Mouse (Mus musculus) frontal cortex, postnatal 36 days (tissue): Measurements from ENCODE around the gene Astn2.

Experiments used
- DNase-seq, 2 experiments: peaks; one replicate each; pipeline ENCODE4 v3.0.0; 2022; ENCODE audit warnings: low spot score in 2 of 2

Gene Astn2

DNA sequence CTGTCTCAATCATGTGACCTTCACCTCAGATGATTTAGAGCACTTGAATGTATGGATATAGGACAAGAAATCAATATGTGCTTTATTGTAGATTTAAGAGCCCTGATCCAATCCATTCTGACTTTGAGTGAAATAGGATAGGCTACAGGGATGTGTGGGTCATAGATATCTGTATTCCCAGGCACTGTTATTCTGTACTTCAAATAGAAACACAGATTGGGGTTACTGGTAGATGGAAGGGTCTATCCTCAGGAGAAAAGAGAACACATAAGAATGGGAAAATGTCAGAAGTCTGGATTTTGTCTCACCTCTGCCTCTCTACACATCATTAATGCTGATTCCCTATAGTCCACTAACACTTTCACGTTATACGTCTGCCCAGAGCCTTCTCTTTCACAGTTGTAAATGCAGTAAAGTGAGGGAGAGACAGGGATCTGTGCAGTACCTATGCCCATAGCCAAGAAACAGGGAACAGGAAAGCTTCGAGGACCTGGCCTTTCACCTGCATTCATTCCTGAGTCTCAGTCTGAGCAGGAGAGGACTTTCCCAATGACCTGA is 981.3 kb downstream of the Astn2 start:
- no peak for DNase-seq

DNA sequence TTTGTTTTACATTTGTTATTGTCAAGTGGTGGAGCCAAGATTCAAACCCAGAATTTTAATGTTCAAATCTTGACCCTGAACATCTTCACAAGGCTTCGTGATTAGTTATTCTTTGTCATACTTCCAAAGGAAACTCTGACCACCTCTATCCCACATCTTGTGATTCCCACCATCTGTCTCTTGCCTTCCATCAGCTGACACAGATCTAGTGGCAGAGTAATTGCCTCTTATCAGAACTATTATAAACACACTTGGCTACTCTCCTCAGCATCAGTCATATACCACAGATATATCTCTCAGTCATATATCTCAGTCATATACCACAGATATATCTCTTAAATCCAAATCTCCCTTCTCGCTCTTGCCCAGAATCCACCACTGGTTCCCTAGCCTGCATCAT is 983.1 kb downstream of the Astn2 start:
- DNase-seq, result no peak

DNA sequence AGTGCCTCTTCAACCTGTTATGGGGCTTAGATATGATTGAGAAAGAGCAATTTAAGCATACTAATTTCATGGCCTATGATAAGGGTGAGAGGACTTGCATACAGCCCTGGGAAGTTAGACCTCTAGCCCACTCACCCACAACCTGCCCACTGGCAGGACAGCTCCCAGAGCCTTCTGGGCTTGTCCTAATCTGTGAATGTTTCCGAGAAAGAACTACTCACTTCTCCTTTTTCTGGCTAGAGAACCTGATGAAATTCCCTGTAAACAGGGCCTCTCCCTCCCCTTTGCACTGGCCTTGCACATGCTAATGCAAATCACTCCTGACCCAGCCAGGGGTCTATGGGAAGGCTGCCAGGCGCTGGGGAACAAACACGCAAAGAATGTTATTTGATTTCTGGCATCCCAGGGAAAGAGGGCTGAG is 983.9 kb downstream of the Astn2 start:
- DNase-seq, result no peak

DNA sequence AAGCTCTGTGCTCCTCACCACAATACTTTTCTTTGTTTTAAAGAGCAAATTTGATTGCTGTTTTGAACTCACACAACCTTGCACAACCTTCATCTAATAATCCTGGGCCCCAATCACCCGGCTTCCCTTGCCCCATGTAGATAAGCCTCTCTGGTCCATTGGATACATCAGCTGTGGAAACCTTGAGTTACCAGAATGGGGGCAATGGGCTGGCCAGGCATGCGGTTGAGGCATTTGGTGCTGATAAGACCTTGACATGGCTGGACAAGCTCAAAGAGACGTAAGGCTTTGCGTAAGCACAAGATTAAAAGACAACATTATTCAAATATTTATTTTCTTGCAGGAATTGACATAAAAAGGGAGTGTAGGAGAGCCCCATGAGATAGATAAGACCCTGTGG is 988.9 kb downstream of the Astn2 start:
- no peak for DNase-seq

DNA sequence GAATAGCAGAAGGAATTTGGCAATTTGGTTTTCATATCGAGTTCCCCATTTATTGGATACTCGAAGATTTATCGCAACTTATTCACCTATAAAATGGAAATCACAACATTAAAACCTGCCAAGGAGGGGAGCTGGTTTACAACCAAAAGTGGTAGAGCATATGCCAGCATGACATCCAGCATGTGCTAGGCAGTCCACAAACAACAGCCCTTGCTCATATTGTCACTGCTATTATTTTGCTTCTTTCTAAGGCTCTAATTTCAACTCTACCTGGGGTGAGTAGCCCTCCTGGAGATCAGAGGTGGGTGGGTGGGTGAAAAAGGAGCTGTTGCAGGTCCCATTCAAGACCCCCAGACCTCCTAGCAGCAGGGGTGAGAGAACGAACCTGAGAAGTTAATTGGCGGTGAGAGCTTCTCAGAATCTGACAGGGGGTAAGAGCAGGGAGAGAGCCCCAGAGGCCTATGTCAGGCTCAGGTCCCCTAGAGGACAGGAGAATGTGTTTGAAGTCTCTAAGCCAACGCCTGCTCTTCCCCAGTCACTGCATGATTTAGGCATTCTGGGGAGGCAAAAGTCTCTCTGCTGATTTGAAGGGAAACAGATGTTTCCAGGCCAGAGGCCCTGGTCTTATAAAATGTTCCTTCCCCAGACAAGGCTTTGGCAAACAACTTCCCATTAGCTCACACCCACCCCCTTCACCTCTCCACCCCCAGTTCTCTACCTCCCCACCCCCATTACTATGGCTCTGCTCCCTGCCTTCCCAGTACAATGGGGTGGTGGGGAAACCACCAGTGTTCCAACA is 1001.4 kb downstream of the Astn2 start:
- no peak for DNase-seq

DNA sequence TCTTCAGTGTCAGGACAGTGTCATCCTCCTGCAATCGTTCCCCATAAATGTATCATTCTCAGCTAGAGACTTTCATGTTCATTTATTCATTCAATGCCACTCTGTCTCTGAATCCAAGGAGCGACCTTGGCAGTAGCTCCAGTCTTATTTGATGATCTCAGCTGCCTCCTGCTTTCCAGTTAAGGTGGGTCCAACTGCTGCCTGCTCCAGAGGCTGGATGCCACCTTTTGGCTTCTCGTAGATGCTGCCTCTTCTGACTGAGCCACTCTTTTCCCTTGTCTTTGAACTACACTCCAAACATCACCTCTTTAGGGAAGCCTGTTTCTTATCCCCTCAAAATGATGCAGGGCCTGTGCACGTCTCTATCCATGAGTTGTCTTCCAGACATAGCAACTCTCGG is 1002.1 kb downstream of the Astn2 start:
- no peak for DNase-seq

DNA sequence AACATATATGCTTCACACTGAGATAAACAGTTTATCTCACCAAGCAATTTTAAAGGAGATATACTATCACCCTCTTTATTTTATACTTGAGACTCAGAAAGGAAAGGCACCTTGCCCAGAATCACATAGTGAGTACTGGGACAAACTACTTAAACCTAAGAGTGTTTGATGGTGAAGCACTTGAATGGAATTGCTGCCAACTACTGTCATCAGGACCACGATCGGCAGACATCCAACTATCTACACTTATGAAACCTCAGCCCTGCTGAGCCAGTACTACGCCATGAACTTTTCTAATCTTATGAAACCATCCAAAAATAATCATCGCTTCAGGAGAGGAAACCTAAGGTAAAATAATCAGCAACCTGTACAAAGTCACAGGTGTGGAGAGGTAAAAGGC is 1005.0 kb downstream of the Astn2 start:
- DNase-seq, result no peak

DNA sequence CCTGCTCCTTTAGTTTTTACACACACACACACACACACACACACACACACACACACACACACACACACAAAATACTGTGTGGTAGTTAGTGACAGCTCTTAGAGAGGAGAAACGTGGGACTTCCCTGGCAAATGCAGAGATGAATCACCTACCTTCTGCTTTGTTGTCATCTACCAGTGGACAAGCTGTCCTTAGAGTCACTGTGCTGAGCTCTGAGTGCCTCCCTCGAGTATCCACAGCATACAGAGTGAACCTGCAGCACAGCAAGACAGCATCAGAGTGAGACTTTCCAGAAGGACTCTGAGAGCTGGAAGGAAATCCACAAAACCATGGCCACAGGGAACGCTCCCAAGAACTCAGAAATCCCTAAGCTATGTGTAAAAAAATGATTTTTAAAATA is 1007.6 kb downstream of the Astn2 start:
- DNase-seq, result no peak

DNA sequence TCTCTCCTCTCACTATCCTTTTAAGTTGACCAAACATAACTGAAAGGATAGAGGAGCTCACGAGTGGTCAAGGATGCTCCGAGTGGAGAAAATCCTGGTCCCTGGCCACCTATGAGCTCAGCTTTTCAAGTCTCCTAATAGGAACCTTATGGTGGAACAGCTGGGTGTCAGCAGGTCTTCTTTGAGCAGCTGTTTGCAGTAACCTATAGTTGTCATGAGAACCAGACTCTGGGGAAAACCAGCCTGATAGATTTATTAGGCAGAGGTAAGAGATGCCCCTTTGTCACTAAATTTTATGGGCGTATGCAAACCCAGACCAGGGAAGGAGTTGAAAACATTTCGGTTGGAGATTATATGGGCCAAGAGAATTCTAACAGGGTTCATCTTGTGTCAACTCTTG is 1013.4 kb downstream of the Astn2 start:
- DNase-seq, result no peak

DNA sequence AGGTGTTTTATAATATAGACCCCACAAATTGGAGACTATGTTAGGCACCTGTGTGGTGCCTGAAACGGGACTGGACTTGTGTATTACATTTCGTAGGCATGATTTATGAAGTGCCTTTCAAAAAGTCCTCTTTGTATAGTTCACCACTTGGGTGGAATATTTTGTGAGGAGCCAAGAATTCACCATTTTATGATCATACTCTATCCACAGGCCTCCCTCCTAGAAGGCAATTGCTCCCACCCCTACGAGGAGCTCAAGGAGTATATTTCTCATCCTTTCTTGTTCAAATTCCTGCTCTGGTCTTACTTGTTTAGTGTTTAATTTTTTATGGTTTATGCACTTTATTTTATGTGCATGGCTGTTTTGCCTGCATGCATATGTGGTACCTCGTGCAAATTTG is 1021.3 kb downstream of the Astn2 start:
- DNase-seq, result no peak

DNA sequence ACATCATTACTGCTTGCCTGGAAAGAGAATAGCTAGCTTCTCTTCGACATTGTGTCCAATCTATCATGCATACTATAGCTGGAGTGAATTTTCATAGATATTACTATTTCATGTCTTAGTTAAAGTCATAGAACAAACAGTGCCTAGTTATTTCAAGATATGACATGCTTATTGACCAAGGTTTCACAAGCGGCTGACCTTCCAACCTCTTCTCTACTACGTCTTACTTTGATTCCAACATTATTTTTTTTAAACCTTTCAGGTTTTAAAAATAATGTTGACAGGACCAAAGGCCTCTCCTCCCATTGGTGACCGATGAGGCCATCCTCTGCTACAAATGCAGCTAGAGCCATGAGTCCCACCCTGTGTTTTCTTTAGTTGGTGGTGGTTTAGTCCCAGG is 1025.0 kb downstream of the Astn2 start:
- DNase-seq, result no peak

DNA sequence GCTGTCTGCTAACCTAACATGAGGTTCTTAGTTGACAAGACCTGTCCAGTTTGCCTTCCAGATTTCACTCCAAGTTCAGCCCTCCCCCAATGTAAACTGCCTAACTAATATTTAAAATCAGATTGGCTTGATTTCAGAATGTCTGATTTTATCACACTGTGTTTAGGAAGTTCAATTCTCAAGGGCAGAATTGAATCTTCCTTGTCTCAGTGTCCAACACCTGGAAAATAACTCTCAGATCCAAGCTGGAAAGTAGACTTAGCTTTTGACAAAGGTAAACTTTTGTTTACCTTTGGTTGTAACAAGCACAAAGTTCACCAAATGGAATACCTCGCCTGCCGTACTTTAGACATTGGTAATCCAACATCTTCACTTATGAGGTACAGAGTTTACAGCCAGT is 1027.8 kb downstream of the Astn2 start:
- no peak for DNase-seq

DNA sequence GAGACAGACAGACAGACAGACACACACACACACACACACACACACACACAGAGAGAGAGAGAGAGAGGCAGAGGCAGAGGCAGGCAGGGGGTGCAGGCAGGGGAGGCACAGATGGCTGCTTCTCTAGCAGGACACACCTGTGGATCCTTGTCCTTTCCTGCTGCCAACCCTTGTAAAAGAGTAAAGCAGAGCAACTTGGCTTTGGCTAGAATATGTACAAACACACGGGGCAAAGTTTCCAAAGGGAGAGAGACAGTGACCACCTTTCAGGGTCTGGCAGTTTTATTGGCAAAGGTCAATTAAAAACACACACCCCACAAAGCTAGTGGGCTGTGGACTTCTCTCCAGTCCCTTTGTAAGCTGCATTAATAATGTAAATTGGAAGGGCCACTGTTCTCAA is 1030.6 kb downstream of the Astn2 start:
- DNase-seq, result no peak

DNA sequence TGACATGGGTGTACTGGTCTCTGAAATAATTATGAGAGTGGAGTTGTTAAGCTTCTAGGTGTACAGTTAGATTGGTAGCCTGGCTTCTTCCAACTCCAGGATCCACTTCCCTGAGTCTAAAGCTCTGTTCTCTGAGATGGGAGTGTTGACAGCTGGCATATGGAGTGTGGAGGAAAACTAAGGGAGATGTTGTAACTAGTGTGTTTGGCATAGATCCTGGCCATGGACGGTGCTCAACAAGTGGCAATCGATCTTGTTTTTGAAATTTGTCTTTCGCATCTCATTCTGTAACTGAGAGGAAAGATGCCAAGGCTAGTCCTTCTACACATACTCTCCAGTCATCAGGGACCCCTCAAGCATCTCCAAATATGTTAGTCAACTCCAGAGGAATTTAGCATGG is 1031.7 kb downstream of the Astn2 start:
- DNase-seq, result peak; percentile 3 to 5

DNA sequence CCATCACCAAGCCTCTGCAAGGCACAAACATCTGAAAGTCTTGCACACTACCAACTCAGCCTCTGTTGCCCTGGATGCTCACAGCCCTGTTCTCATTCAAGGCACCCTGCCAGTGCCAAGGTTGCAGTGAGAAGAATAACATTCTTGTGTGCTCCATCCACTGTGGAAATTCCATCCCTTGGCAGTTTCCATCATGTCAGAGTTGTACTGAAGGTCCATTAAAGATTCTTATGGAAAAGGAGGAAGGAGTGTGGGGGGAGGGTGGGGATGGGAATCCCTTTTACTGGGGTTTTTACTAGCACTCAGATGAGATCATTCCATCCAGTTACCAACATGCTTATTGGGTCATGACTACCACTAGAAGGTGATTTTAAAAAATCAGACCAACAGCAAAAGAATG is 1037.3 kb downstream of the Astn2 start:
- no peak for DNase-seq

DNA sequence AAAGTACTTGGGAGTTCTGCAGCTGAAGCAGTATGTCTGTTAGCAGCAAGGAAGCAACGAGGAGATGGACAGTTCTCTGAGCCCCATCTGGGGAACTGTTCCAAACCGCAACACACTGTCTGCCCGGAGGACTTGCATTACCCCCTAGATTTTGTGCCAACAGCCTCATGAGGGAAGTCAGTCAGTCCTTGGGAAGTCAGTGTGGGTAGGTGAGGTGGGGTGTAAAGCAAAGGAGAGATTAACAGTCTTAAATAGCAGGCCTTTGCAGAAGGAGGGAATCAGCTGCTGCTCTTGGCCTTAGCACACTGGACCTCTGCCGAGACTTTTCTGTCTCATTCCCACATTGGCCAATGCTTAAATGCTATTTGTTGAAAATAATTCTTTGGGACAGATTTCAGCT is 1049.8 kb downstream of the Astn2 start:
- DNase-seq, result no peak

DNA sequence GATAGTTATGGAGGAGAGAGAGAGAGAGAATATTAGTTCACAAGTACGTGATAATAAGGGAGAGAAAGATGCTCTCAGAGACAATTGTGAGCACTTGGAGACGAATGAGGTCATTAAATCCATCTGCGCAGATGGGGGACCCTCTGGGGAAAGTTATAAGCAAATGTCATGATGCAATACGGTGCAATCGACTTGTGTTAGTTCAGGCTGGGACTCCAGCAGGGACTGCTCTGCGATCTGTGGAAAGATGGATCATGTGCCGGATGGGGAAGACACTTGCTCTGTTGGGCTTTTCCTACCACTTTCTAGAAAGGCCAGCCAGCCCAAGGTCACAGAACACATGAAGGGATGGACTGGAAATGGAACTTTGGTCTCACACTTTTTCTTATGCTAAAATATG is 1053.9 kb downstream of the Astn2 start:
- DNase-seq, result no peak

DNA sequence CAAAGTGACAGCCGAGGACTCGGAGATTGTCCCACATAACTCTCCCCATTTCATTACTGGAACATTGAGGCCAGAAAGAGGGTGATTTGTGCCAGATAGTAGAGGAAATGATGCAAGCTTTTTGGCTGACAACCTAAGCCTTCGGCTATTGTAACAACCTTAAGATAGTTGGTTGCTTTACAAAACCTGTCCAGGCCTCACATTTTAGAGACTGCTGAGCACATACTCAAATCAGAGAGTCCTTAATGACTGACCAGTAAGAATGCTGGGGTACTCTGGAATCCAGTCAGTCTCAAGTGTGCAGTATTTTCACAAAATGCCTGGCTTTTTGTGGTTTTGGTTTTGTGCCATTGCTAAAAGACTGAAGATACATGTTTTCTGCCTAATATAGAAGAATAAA is 1062.6 kb downstream of the Astn2 start:
- DNase-seq, result no peak

DNA sequence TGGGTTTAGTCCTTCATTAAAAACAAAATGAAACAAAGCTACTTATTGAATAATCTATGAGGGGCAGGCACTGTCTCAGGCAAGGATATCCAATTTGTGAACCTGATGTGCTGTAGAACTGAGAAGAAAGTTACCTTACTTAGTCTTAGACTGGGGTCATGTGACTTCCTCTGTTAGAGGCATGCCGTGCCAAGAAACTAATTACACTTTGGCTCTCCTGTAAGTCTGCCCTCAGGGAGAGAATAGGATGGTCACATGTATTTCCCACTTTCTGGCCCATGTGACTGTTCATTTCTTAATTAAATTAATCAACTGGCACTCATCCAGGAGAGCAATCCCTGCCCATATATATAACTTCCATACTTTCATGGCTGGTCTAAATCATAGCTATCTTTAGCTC is 1070.7 kb downstream of the Astn2 start:
- no peak for DNase-seq
